Mouse (Mus musculus) heart, adult 18-20 months (tissue): ENCODE data around the gene Nxnl1. TPM values are rescaled to one million over a fixed set of nuclear protein-coding genes. Genes with fewer than 3 reads are reported as not detected.
A peak's percentile ranks its signal among the peaks of the same experiment; 100 is the strongest.
"Not testable (repeated sequence)": the region's sequence is repeated elsewhere in the genome, so short reads cannot be mapped to it uniquely, and the experiment has no call there.

ENCODE experiments used
- DNase-seq, 2 experiments: peaks; one replicate each; pipeline ENCODE4 v3.0.0; 2021 to 2022; ENCODE audit warnings: mixed read lengths in 1 of 2
- total RNA-seq, 2 experiments: library from RNA; stranded (reverse); gene quantifications; 2 replicates each; pipeline ENCODE4 v1.2.3; 2021

Gene Nxnl1
- total RNA-seq, 2 experiments from 2014 or later, result 0.15 TPM

DNA sequence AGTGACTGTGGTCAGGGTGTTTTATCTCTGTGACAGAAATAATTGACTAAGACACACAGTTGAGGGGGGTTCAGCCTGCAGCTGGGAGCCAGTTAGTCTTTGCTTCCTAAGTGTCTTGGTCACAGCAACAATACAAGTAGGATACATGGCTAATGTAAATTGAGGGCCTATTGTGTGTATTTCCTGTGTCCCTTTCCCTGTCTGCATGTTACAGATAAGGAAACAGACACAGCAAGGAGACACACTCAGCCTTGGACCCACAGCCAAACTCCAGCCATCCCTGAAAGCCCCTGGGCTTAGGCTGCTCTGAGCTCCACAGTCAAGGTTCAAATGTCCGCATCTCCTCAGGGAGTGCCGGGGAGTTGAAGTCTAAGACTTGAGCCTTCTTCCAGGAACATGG is 11.8 kb downstream of the Nxnl1 start:
- DNase-seq, result no peak

- DNase-seq, result no peak
These were observed 12.4 kb downstream of the Nxnl1 start for GRCm38 (mm10) chr8:71554001-71554400.

DNA sequence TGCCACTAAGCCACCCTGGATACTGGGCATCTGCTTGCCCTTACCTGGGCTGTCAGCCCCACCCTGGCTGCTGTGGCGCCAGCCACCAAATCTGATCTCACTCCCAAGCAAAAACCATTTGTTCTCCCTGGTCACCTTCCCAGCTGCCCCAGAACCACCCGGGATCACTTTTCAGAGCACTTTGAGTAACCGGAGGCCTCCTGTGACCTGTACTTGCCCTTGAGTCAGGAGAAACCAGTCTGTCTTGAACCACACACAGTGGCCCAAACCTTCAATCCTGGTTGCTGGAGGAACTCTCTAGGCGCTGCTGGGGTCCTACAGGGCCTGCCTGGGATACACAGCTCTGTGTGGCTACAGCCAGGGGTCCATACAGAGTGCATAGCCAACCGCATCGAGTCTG is 13.6 kb downstream of the Nxnl1 start:
- no peak for DNase-seq

GRCm38 (mm10) chr8:71550754-71551153 is 15.6 kb downstream of the Nxnl1 start:
- DNase-seq, result no peak

- no peak for DNase-seq
These were observed 18.8 kb downstream of the Nxnl1 start for GRCm38 (mm10) chr8:71547590-71547989.

- DNase-seq, result no peak
These were observed 21.3 kb downstream of the Nxnl1 start for GRCm38 (mm10) chr8:71545053-71545452.

DNA sequence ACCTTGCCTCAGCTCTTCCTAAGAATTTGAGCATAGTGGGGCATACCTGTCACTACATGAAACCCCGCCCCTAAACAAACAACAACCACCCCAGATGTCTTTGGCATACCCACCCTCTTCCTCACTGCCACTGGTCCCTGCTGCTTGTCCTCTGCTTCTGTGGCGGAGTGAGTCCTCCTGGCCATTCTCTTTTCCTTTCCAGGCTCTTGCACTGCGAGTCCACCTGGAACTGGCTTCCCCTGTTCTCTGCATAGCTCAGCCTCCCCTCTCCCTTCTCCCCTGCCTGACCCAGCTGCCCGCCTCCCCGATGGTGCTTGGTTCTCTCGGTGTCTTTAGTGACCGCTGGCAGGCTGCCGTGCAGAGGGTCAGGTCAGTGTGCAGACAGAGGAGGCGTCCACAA is 22.6 kb downstream of the Nxnl1 start:
- no peak for DNase-seq

- DNase-seq, result peak; percentile 98 to 99
These were observed 23.6 kb downstream of the Nxnl1 start, which contains the start of gene Mvb12a for GRCm38 (mm10) chr8:71542632-71543343. Gene Mvb12a (plus strand): TSS chr8:71542922.

- peak; percentile 94 to 96 for DNase-seq
These were observed 29.2 kb downstream of the Nxnl1 start, which contains the start of gene Bst2 for GRCm38 (mm10) chr8:71537028-71537867. Gene Bst2 (minus strand): TSS chr8:71537456.

DNA sequence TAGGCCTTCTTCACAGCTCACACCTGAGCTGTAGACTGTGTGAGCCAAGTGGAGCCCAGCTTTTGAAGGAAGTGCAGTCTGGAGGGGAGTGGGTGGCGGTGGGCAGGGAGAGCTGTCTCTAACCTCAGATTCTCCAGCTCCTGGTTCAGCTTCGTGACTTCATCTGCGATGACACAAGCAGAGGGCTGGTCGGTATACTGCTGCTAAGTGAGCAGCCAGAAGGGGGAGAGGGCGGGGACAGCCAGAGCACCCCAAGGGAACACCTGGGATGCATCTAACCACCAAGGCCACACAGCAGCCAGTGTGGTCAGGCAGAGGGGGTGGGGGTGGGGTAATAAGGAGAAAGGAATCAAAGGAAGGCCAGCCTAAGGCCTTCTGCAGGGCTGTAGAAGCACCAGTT is 30.7 kb downstream of the Nxnl1 start:
- DNase-seq, result no peak

- no peak for DNase-seq
These were observed 32.1 kb downstream of the Nxnl1 start for GRCm38 (mm10) chr8:71534263-71534810.

DNA sequence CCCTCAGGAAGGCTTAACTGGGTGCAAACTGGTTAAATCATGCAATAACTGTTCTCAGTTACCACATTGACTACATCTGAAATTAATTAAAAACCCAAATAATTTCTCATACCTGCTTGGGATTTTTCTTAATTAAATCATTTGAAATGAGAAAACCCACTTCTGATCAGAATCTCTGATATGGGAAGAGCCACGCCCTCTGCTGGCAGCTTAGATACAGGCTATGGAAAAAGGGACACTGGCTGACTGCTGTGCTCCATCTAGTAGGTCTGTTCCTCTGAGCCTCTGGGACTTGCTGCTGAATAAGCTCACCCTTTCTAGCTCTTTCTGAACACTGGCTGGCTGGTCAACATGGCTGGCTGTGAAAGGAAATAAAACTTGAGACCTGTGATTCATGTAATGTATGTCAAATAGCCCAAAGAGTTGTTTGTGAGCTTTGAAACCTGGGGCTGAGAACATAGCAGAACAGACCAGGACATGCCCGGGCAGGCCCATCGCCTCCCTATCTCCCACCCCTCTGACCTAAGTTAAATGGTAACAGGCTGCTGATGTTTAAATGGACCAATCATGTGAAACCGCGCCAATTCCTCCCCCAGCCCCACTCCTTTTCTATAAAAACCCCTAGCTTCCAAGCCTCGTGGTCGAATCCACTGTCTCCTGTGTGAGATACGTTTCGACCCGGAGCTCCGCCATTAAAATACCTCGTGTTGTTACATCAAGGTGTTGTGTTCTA is 35.5 kb downstream of the Nxnl1 start:
- DNase-seq, result not testable (repeated sequence)

GRCm38 (mm10) chr8:71528362-71529073 is 37.9 kb downstream of the Nxnl1 start:
- DNase-seq, result peak; percentile 59 to 73

- DNase-seq, result peak in 1 of 2 experiments; percentile 33
These were observed 39.1 kb downstream of the Nxnl1 start for GRCm38 (mm10) chr8:71527162-71527870.

DNA sequence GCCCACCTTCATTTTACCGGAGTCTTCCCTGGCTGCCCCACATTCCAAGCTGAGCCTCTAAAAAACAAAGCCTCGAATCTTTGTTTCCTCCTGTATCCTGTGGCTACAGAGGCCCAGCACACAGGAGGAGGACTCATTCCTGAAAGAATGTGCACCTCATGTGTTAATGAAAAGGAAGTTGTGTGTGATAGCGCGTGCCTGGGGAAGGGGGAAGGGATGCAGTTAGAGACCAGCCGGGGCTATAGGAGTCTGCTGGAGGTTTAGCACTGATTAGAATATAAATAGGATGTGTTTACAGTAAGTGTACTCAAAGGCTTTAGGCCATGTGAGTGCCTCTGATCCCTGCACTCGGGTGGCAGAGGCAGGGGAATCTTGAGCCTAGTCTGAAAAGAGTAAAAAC is 40.1 kb downstream of the Nxnl1 start:
- DNase-seq, result no peak

DNA sequence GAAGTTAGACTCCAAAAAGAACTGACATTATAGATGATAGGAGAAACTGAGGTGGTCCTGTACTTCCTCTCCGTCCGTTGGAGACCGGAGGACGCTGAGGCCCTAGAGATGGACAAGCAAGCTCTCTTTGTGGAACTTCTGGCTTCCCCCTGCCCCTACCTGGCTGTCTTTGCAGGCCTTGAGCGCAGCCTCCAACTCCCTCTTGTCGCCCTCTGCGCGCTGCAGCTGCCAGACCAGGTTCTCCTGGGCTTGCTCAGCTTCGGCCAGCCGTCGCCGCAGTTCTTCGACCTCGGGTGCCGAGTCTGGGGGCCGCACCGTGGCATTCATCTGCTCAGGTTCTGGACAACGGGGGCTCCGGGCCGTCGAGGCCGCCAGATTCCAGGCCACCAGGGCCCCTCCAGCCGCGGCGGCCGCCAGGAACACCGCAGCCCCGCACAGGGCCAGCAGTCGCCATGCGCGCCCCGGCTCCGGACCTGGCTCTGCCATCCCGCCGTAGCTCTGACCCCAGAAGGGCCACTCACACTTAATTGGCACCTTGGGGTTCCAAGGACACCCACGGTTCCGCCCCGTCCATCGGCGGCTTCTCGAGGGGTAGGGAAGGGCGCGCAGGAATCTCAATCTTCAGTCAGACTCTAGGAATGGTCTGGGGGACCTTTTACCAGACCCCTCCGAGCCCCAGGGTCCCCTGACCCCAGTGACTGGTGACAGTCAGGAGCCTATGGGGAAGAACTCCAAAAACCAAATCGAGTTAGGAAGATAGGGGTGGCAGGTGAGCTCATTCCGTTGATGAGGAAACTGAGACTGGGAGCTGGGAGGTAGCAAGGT is 41.0 kb downstream of the Nxnl1 start, which contains the start of gene Ccdc194:
Gene Ccdc194, minus strand, starts transcription at position 486 of the 825 bp plus-strand sequence.
- no peak for DNase-seq

GRCm38 (mm10) chr8:71521634-71522033 is 44.8 kb downstream of the Nxnl1 start:
- DNase-seq, result peak; percentile 95 to 99

DNA sequence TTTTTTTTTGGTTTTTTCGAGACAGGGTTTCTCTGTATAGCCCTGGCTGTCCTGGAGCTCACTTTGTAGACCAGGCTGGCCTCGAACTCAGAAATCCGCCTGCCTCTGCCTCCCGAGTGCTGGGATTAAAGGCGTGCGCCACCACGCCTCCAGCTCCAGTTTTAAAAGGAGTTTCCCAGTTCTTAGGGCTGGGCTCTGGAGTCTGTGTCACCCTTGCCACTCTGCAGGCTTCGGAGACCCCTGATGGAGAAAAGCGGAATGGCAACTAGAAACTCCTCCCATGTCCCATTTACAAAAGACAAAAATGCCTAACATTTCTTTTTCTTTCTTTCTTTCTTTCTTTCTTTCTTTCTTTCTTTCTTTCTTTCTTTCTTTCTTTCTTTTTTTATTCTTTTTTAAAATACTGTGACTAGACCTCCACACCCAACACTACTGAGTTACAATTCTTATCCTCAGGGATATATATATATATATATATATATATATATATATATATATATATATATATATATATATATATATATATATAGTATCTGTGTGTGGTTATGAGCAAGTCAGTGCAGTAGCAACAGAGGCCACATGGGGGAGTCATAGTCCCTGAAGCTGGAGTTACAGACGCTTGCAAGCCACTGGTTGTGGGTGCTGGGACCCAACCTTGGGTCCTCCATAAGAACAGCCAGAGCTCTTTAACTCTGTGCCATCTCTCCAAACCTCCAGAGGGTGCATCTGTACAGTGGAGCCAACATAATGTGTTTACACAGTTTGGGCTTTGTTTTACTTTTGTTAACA is 47.2 kb downstream of the Nxnl1 start:
- DNase-seq, result peak; percentile 65 to 85

DNA sequence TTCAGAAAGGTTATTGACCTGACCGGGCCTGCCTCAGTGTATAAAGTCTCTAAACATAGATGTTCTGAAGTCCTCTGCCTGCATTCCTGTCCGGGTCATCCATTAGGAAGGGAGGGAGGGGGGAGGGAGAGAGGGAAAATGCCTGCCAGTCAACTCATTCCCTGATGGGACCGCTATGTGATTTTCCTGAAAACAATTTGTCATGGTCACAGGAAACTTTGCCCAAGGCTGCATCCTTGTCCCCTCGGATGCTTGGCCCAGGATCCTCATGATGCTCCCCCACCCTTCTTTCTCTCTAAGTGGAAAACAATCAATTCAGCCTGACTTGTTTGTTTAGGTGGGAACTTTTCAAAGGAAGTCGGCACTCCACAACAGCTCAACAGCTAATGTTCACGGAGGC is 49.6 kb downstream of the Nxnl1 start:
- no peak for DNase-seq
